Mouse (Mus musculus): ENCODE measurements around the gene Gmds. TPM values are rescaled to one million over a fixed set of nuclear protein-coding genes. Genes with fewer than 3 reads are reported as not detected.

The Gmds gene
- polyA plus RNA-seq, 1 experiment, result 8.8 TPM

DNA sequence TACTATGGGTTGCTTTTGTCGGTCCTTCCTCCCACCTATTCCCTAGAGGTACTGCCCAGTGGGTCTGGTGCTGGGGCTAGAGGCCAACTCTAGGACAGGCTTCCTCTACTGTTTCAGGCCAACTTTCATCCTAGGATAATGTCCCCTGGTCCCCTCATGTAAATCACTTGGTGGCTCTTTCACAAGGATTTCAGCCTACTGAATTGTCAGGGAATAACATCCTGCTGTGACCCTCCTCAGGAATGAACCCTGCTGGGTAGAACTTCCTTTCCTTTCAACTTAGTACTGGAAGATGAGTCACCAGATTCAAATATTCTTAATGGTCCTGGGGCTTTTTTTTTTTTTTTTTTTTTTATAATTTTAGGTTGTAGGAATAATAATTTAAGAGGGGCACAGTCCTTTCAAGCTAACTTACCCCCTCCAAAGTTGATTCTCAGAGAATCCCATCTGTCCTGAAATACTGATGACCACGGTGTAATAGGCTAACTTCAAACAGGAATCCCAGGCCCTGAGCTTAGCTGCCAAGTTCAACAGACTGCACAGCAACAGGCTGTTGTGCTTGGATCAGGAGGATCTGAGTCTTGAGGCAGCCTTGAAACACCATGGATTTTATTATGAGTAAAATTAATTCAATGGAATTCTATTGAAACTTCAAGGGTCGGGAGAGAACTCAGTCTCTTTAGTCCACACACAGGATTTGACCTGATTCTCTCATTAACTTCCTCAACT, 363.6 kb downstream of the Gmds start:
- TF ChIP-seq POLR2A (IDR thresholded peaks at IDR 0.05; ENCODE audit: borderline replicate concordance, low read depth, low read length) (no peak), CTCF (IDR thresholded peaks at IDR 0.05; ENCODE audit: low read depth, low read length) (no peak)
- H3K4me3 ChIP-seq (ENCODE audit: insufficient read depth, low read length), result no peak overlapping the region
- peaks cover 2% of the 10 kb centered on the region; the same call in 1 of the 2 replicates for H3K4me1 ChIP-seq (ENCODE audit: control insufficient read depth, insufficient read depth, low read length)
- no peak overlapping the region for H3K27ac ChIP-seq (ENCODE audit: insufficient read depth, low read depth, low read length)

DNA sequence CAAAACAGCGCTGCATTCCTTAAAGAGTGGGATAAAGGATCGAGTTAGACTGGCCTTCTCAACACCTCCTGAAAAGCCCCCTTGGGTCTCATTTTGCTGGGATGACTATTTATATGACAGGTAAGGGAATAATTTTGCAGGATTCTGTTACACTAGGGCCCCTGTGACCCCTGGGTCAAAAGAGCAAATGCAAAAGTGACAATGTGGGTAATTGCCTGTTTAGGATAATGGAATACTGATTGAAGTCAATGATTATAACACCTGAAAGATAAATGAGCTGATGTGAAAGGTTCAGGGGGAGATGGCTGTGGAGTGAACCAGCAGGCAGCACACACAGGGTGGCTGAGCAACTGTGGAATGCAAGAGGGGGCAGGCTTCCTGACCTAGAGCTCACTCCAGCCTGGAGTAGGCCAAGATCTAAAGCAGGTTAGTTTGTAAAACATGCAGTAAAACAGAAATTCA, 367.5 kb downstream of the Gmds start:
- no peak for TF ChIP-seq POLR2A (IDR thresholded peaks at IDR 0.05; ENCODE audit: borderline replicate concordance, low read depth, low read length)
- no peak for TF ChIP-seq CTCF (IDR thresholded peaks at IDR 0.05; ENCODE audit: low read depth, low read length)
- Histone ChIP-seq H3K27ac (ENCODE audit: insufficient read depth, low read depth, low read length) (no peak overlapping the region), H3K4me3 (ENCODE audit: insufficient read depth, low read length) (no peak overlapping the region), H3K4me1 (ENCODE audit: control insufficient read depth, insufficient read depth, low read length) (peaks cover 11% of the 10 kb centered on the region)

DNA sequence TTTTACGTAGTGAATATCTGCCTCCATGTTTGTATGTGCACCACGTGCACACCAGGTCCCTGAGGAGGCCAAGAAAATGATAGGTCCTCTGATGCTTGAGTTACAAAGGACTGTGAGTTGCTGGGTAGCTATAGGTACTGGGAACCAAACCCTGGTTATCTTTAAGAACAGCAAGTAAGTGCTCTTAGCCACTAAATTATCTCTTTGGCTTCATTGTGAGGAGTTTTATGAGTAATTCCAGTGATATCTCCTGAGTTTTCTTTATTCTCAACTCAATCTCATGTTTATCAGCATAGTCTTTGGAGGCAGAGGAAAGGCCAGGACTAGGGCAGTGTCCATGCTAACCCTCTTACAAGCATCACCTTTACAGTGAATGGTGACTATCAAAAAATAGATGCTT, 370.3 kb downstream of the Gmds start:
- no peak overlapping the region for H3K27ac ChIP-seq (ENCODE audit: insufficient read depth, low read depth, low read length)
- H3K4me3 ChIP-seq (ENCODE audit: insufficient read depth, low read length), result no peak overlapping the region
- H3K4me1 ChIP-seq (ENCODE audit: control insufficient read depth, insufficient read depth, low read length), result peaks cover 13% of the 10 kb centered on the region
- TF ChIP-seq POLR2A (IDR thresholded peaks at IDR 0.05; ENCODE audit: borderline replicate concordance, low read depth, low read length), result no peak
- TF ChIP-seq CTCF (IDR thresholded peaks at IDR 0.05; ENCODE audit: low read depth, low read length), result no peak

DNA sequence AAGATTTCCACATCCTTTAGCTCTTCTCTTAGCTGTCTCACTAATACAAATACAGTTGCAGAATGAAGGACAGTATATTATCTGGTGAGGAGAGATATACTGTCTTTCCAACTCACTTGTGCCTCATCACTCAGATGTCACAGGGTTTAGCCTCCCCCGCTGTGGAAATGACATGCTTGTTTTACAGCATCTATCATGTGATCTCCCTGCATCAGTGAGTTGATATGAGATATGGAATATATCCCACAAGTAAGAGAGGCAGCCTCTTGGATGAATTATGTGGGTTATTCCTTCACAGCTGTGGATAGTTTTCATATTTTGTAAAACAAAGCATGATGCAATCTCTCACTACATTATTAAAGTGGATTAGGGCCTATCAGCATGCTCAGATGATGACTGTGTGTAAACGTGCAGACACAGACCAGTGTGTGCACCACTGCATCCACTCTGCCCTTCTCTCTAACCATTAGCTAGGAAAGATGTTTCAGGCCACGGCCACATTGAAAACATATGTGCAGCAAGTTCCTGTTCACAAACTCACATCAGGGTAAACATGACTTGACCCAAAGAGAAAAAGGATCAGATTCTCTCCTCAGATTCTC, 371.5 kb downstream of the Gmds start:
- TF ChIP-seq POLR2A (IDR thresholded peaks at IDR 0.05; ENCODE audit: borderline replicate concordance, low read depth, low read length), result no peak
- no peak for TF ChIP-seq CTCF (IDR thresholded peaks at IDR 0.05; ENCODE audit: low read depth, low read length)
- Histone ChIP-seq H3K4me1 (ENCODE audit: control insufficient read depth, insufficient read depth, low read length) (peaks cover 13% of the 10 kb centered on the region), H3K27ac (ENCODE audit: insufficient read depth, low read depth, low read length) (no peak overlapping the region), H3K4me3 (ENCODE audit: insufficient read depth, low read length) (no peak overlapping the region)

DNA sequence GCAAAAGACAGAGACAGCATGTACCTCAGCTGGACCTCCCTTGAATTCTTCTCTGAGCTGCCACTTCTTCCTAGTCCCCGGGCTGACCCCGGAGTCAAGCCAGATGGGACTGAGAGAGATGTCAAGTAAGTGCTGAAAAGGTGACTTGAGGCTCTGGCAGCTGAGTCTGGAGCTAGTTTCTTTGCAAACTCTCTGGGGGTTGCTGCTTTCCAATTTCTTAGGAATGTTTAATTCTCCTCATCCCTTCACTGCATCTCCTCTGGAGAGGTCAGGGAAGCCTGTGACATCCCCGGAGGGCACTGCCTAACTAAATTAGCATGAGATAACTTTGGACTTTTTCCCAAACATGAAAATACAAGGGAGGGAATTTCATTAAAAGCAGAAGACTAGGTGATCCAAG, 378.0 kb downstream of the Gmds start:
- TF ChIP-seq CTCF (IDR thresholded peaks at IDR 0.05; ENCODE audit: low read depth, low read length) (no peak), POLR2A (IDR thresholded peaks at IDR 0.05; ENCODE audit: borderline replicate concordance, low read depth, low read length) (no peak)
- Histone ChIP-seq H3K4me3 (ENCODE audit: insufficient read depth, low read length) (no peak overlapping the region), H3K27ac (ENCODE audit: insufficient read depth, low read depth, low read length) (no peak overlapping the region), H3K4me1 (ENCODE audit: control insufficient read depth, insufficient read depth, low read length) (0 out of 2 replicates have a peak, but pooled peaks cover 4% of the 10 kb centered on the region)

DNA sequence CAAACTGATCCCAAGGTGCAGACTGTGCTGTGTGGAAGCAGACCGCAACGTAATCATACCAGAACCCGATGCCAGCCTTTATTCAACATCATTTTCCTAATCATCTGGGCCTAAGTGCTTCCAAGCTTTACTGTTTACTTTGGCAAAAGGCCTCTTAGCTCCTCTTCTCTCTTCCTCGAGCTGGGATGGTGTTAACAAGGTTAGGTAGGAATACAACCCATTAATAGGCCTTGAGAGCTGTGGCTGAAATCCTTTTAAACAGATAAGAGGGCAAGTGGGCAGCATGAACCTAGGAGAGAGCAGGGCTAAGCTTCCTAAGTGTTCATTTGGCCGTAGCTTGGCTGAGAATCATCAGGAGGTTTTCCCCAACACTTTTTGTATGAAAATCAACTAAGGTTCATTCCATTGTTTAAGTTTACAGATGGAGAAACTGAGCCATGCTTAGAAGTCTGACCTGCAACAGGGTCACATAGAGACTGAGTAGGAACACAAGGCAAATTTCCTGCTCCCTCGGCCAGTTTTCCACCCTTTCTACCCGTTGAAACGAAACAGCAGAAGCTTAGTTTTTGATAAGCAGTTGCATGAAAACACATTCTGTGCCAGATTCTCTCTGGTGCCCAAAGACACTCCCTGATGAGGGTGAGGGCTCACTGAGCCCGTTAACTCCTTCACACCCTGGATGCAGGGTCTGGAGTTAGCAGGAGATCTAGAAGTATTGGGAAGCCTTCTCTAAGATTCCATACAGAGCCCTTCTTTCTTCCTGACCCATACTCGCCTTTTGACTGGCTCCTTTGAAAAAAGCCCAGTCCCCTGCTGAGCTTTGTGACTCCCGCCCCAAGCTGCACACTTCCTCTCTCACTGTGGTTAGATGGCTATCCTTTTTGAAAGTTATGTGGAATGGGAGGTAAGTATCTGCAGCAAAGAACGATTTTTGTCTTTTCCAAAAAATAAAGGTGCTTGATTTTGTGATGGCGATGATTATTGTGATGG, 379.9 kb downstream of the Gmds start:
- Histone ChIP-seq H3K4me3 (ENCODE audit: insufficient read depth, low read length) (no peak overlapping the region), H3K27ac (ENCODE audit: insufficient read depth, low read depth, low read length) (no peak overlapping the region), H3K4me1 (ENCODE audit: control insufficient read depth, insufficient read depth, low read length) (no peaks in the 10 kb centered on the region)
- TF ChIP-seq POLR2A (IDR thresholded peaks at IDR 0.05; ENCODE audit: borderline replicate concordance, low read depth, low read length) (no peak), CTCF (IDR thresholded peaks at IDR 0.05; ENCODE audit: low read depth, low read length) (no peak)

DNA sequence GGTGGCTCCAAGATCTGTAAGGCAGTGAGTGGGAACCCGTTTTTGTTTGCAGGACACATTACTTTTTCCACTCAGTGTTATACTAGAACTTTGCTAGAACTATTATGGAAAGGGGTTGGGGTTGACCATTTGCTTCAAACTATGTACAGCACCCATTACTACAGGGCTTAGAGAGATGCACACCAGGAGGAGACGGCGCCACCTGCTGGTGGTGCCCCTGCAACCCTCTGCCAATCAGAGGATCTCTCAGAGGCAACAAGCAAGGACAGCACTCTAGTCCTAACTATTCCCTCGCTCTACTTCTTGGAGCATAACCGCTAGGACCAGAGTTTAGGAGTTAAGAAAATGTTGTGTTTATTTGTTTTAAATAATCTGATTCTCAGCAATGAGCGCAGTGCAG, 382.0 kb downstream of the Gmds start:
- TF ChIP-seq CTCF (IDR thresholded peaks at IDR 0.05; ENCODE audit: low read depth, low read length) (peak; percentile 80), POLR2A (IDR thresholded peaks at IDR 0.05; ENCODE audit: borderline replicate concordance, low read depth, low read length) (no peak)
- no peak overlapping the region for H3K4me3 ChIP-seq (ENCODE audit: insufficient read depth, low read length)
- H3K4me1 ChIP-seq (ENCODE audit: control insufficient read depth, insufficient read depth, low read length), result no peaks in the 10 kb centered on the region
- no peak overlapping the region for H3K27ac ChIP-seq (ENCODE audit: insufficient read depth, low read depth, low read length)

DNA sequence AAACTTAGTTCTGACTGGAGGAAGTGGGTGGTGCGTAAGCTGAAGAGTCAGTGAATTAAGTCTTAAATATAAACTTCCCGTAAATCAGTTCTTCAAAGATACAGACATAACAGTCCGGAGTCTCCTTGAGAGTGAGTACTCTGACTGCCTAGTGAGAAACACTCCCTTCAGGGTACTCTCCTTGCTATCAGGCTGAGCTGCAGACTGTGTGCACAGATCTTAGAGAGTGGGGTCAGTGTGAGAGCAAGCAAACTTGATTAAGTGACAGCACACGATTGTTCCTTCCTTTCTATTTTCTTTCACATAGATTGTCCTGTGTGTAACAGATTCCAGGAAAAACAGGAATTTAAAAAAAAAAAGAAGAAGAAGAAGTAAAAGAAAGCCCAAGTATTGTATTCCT, 382.4 kb downstream of the Gmds start:
- Histone ChIP-seq H3K4me1 (ENCODE audit: control insufficient read depth, insufficient read depth, low read length) (no peaks in the 10 kb centered on the region), H3K27ac (ENCODE audit: insufficient read depth, low read depth, low read length) (no peak overlapping the region), H3K4me3 (ENCODE audit: insufficient read depth, low read length) (no peak overlapping the region)
- TF ChIP-seq CTCF (IDR thresholded peaks at IDR 0.05; ENCODE audit: low read depth, low read length) (no peak), POLR2A (IDR thresholded peaks at IDR 0.05; ENCODE audit: borderline replicate concordance, low read depth, low read length) (no peak)

DNA sequence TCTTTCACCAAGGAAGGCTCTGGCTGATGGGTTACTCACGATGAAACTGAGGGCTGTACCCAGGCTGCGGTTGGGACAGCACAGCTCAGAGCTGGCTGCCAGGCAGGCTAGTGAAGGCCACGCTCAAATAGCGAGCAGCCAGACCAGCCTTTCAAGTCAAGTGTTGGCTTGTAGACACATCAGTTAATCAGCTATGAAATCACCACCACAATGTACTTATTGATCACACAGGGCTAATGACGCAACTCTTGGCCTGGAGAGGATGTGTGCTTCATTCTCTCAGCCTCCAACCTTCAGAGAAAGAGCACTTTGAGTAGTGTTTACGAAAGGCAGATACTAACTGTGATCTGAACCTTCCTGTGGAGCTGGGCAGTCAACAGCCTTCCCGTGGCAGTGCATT, 383.4 kb downstream of the Gmds start:
- H3K4me3 ChIP-seq (ENCODE audit: insufficient read depth, low read length), result no peak overlapping the region
- H3K4me1 ChIP-seq (ENCODE audit: control insufficient read depth, insufficient read depth, low read length), result no peaks in the 10 kb centered on the region
- H3K27ac ChIP-seq (ENCODE audit: insufficient read depth, low read depth, low read length), result no peak overlapping the region
- TF ChIP-seq CTCF (IDR thresholded peaks at IDR 0.05; ENCODE audit: low read depth, low read length), result no peak
- TF ChIP-seq POLR2A (IDR thresholded peaks at IDR 0.05; ENCODE audit: borderline replicate concordance, low read depth, low read length), result no peak

Data from bone marrow macrophage, adult 2 months (primary cell).